ENCODE assay signal across 10 mouse cellular contexts in genomic region chr9:107605041-107605661, GRCm38 (mm10). TPM values are rescaled to one million over a fixed set of nuclear protein-coding genes. Genes with fewer than 3 reads are reported as not detected.
DNase-seq lines count a peak whose midpoint lies in the region; ATAC-seq and TF ChIP-seq lines count a peak whose summit lies in the region.
"Had no signal": no experiment of that assay in that cellular context is flagged by ENCODE, and none has a peak within 500 bp of the region (broad histone marks: within the 10 kb centered on the region; RNA-seq: fewer than 3 reads in every experiment).

No protein-coding gene starts in this region.

- no peak for TF ChIP-seq CTCF in lung, postnatal 0 days (IDR thresholded peaks at IDR 0.05)

- H3K27me3 ChIP-seq in intestine, embryonic 16.5 days (replicated peaks; ENCODE audit: control insufficient read depth, insufficient read depth, low read length) = no peaks in the 10 kb centered on the region
- no peaks in the 10 kb centered on the region for H3K27me3 ChIP-seq in lung, postnatal 0 days (replicated peaks; ENCODE audit: insufficient read depth, low read length)

- H3K4me1 ChIP-seq in ES-E14 (ENCODE audit: control insufficient read depth in 2 of 2, insufficient read depth in 2 of 2, low read length in 2 of 2, poor library complexity in 1 of 2) = peaks cover 7 to 46% of the 10 kb centered on the region in 2 experiments; a peak in 3 of 4 replicates
- peaks cover 61% of the 10 kb centered on the region for H3K4me1 ChIP-seq in intestine, embryonic 16.5 days (ENCODE audit: control insufficient read depth, insufficient read depth, low read length)
- H3K4me1 ChIP-seq in lung, postnatal 0 days (ENCODE audit: insufficient read depth, low read depth, low read length) = no peaks in the 10 kb centered on the region; the same call in 1 of the 2 replicates

- no peaks in the 10 kb centered on the region for H3K36me3 ChIP-seq in ES-E14 (ENCODE audit: control insufficient read depth, insufficient read depth, low read length, poor library complexity, severe bottlenecking)
- peaks cover 2% of the 10 kb centered on the region; the same call in 1 of the 2 replicates for H3K36me3 ChIP-seq in intestine, embryonic 16.5 days (ENCODE audit: control insufficient read depth, insufficient read depth, low read length)
- no peaks in the 10 kb centered on the region for H3K36me3 ChIP-seq in lung, postnatal 0 days (ENCODE audit: insufficient read depth, low read length)
- H3K36me3 ChIP-seq: G1E had no signal

- peak; percentile 95 for DNase-seq in heart, adult 11 months
- no peak for DNase-seq in heart, adult 9 months (ENCODE audit: low spot score in 2 of 2)
- no peak for DNase-seq in ES-E14 (ENCODE audit: low read depth, low spot score)
- DNase-seq in lung, postnatal 0 days (ENCODE audit: low spot score) = peak; percentile 84
- no peak for DNase-seq in spleen, adult 18-20 months
- DNase-seq in B cell, adult 2 months = no peak
- DNase-seq in spleen, postnatal 4 days (ENCODE audit: low spot score in 2 of 2) = no peak
- DNase-seq: cerebellum, adult 9-11 months had no signal

- in situ Hi-C loops in ES-E14 (cut with MboI; ENCODE audit: low sequenced_read_pairs in 2 of 2, unreplicated experiment in 2 of 2) = no loop called here

- no peaks in the 10 kb centered on the region for H3K9me3 ChIP-seq in ES-E14 (ENCODE audit: control insufficient read depth, insufficient read depth, low read depth, low read length)
- no peaks in the 10 kb centered on the region for H3K9me3 ChIP-seq in intestine, embryonic 16.5 days (ENCODE audit: control insufficient read depth, low read length)
- H3K9me3 ChIP-seq in lung, postnatal 0 days (ENCODE audit: low read length) = no peaks in the 10 kb centered on the region
- H3K9me3 ChIP-seq: G1E had no signal

- WGBS in intestine, embryonic 16.5 days = 28% methylated on average over 23 of the region's 23 CpGs
- 30% methylated on average over 21 of the region's 23 CpGs for WGBS in lung, postnatal 0 days

- no peak overlapping the region for H3K27ac ChIP-seq in ES-E14 (ENCODE audit: insufficient read depth, low read depth, low read length, poor library complexity, severe bottlenecking)
- peak overlapping the region; percentile 92 for H3K27ac ChIP-seq in intestine, embryonic 16.5 days (ENCODE audit: low read length)
- peak overlapping the region; percentile 91; the same call in 1 of the 2 replicates for H3K27ac ChIP-seq in lung, postnatal 0 days (ENCODE audit: low read length)

- H3K9ac ChIP-seq in ES-E14 (ENCODE audit: insufficient read depth, low read depth, low read length, poor library complexity, severe bottlenecking) = peak overlapping the region; percentile 30; the same call in 1 of the 2 replicates
- H3K9ac ChIP-seq in intestine, embryonic 16.5 days (ENCODE audit: low read depth, low read length) = peak overlapping the region; percentile 73
- H3K9ac ChIP-seq in lung, postnatal 0 days (replicated peaks; ENCODE audit: low read depth) = 0 out of 2 replicates have a peak overlapping the region, but pooled peaks have one; percentile 12

- peak; percentile 71 for ATAC-seq in intestine, embryonic 16.5 days
- ATAC-seq in lung, postnatal 0 days = peak; percentile 58

- TF ChIP-seq EP300 in lung, postnatal 0 days (IDR thresholded peaks at IDR 0.05) = no peak

- peak overlapping the region; percentile 36 to 45; a peak in 3 of 4 replicates for H3K4me3 ChIP-seq in ES-E14 (ENCODE audit: insufficient read depth in 1 of 2, low read depth in 1 of 2, low read length in 2 of 2, poor library complexity in 1 of 2, severe bottlenecking in 1 of 2)
- H3K4me3 ChIP-seq in intestine, embryonic 16.5 days (ENCODE audit: low read length) = peak overlapping the region; percentile 49
- H3K4me3 ChIP-seq in lung, postnatal 0 days (ENCODE audit: low read depth, low read length) = no peak overlapping the region

- peak overlapping the region; percentile 57 for H3K4me2 ChIP-seq in intestine, embryonic 16.5 days (ENCODE audit: low read depth, low read length)
- peak overlapping the region; percentile 41 for H3K4me2 ChIP-seq in lung, postnatal 0 days (replicated peaks; ENCODE audit: low read depth, low read length)

TF ChIP-seq in ES-E14, 5 proteins besides CTCF, POLR2A, EP300 and RAD21:
- TF ChIP-seq MAFK (IDR thresholded peaks at IDR 0.05; ENCODE audit: insufficient read depth, low read depth, low read length) (no peak), CHD2 (IDR thresholded peaks at IDR 0.05; ENCODE audit: low read depth, low read length) (no peak), ZC3H11A (IDR thresholded peaks at IDR 0.05; ENCODE audit: borderline replicate concordance, low read depth, low read length) (no peak), ZNF384 (IDR thresholded peaks at IDR 0.05; ENCODE audit: low read depth, low read length) (no peak), HCFC1 (IDR thresholded peaks at IDR 0.05; ENCODE audit: borderline replicate concordance, insufficient read depth, low read length) (no peak)

RNA-seq across cellular contexts. Expression of gene Sema3b, which starts 3.9 kb away (rescaled TPM):
- 7.4 and 7.6 TPM in 2 replicates for total RNA-seq in ES-E14 (2012; rRNA removed)
- polyA plus RNA-seq in intestine, embryonic 16.5 days (2015; fragmentation: Nextera tagmentation; extraction: Ambion mirVana) = 50.4 and 54.9 TPM in 2 replicates
- polyA plus RNA-seq in lung, postnatal 0 days (2015; fragmentation: Nextera tagmentation; extraction: Ambion mirVana) = 31.9 and 34.3 TPM in 2 replicates
- polyA plus RNA-seq: G1E had no signal

RNA-seq across cellular contexts. Expression of gene Ifrd2, which starts 17.7 kb away (rescaled TPM):
- 66.6 and 82.7 TPM in 2 replicates for total RNA-seq in ES-E14 (2012; rRNA removed)
- 79.0 and 89.6 TPM in 2 replicates for polyA plus RNA-seq in intestine, embryonic 16.5 days (2015; fragmentation: Nextera tagmentation; extraction: Ambion mirVana)
- polyA plus RNA-seq in lung, postnatal 0 days (2015; fragmentation: Nextera tagmentation; extraction: Ambion mirVana) = 22.4 and 24.1 TPM in 2 replicates

RNA-seq across cellular contexts. Expression of gene Hyal3, which starts 24.5 kb away (rescaled TPM):
- total RNA-seq in ES-E14 (2012; rRNA removed) = 0.54 and 1.2 TPM in 2 replicates
- polyA plus RNA-seq in intestine, embryonic 16.5 days (2015; fragmentation: Nextera tagmentation; extraction: Ambion mirVana) = 0.66 and 0.68 TPM in 2 replicates
- polyA plus RNA-seq in lung, postnatal 0 days (2015; fragmentation: Nextera tagmentation; extraction: Ambion mirVana) = 1.7 and 2.2 TPM in 2 replicates

RNA-seq across cellular contexts. Expression of gene Naa80, which starts 26.5 kb away (rescaled TPM):
- 7.3 and 13.3 TPM in 2 replicates for total RNA-seq in ES-E14 (2012; rRNA removed)
- 19.2 and 20.2 TPM in 2 replicates for polyA plus RNA-seq in intestine, embryonic 16.5 days (2015; fragmentation: Nextera tagmentation; extraction: Ambion mirVana)
- polyA plus RNA-seq in lung, postnatal 0 days (2015; fragmentation: Nextera tagmentation; extraction: Ambion mirVana) = 17.9 and 22.0 TPM in 2 replicates

RNA-seq across cellular contexts. Expression of gene Hyal1, which starts 28.4 kb away (rescaled TPM):
- 11.8 and 19.2 TPM in 2 replicates for total RNA-seq in ES-E14 (2012; rRNA removed)
- polyA plus RNA-seq in intestine, embryonic 16.5 days (2015; fragmentation: Nextera tagmentation; extraction: Ambion mirVana) = 5.8 and 5.9 TPM in 2 replicates
- polyA plus RNA-seq in lung, postnatal 0 days (2015; fragmentation: Nextera tagmentation; extraction: Ambion mirVana) = 9.7 and 11.0 TPM in 2 replicates

Comparison
In these comparisons a context has a peak if more than half of its experiments do, and no peak if none do; other contexts are left out.
1. DNase-seq: peak in heart, adult 11 months (single experiment) and lung, postnatal 0 days (single experiment); none in heart, adult 9 months (0 of 2), ES-E14 (single experiment), spleen, adult 18-20 months (0 of 2), B cell, adult 2 months (0 of 2) and spleen, postnatal 4 days (0 of 2).
2. H3K9ac ChIP-seq: peak in every context shown above with its lines; median percentile 73 in intestine, embryonic 16.5 days; 30 in ES-E14; 12 in lung, postnatal 0 days.